25 mouse cellular contexts compared by ENCODE assay signal in the genomic region with DNA sequence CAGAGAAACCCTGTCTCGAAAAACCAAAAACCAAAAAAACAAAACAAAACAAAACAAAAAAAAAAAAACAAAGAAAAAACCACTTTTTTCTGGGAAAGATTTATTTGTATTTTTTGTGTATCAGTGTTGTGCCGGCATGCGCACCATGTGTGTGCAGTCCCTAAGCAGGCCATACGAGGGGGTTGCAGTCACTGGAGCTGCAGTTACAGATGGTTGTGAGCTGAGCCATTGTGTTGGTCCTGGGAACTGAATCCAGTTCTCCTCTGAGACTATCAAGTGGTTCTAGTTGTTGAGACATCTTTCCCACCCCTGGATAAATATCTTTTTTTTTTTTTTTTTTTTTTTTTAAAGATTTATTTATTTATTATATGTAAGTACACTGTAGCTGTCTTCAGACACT.
"Had no signal": no experiment of that assay in that cellular context is flagged by ENCODE, and none has a peak within 500 bp of the region (broad histone marks: within the 10 kb centered on the region; RNA-seq: fewer than 3 reads in every experiment).

No protein-coding gene starts in this region.

- H3K4me3 ChIP-seq: heart, embryonic 10.5 days; heart, embryonic 12.5 days; hindbrain, embryonic 13.5 days; hindbrain, embryonic 15.5 days; intestine, embryonic 15.5 days; kidney, embryonic 15.5 days; left cerebral cortex, adult 2 months; limb, embryonic 10.5 days; limb, embryonic 12.5 days had no signal

- H3K27ac ChIP-seq: heart, embryonic 10.5 days; hindbrain, embryonic 13.5 days; hindbrain, embryonic 15.5 days; hindbrain, postnatal 0 days; intestine, embryonic 15.5 days; kidney, embryonic 15.5 days; kidney, postnatal 0 days; left cerebral cortex, adult 2 months; limb, embryonic 10.5 days; limb, embryonic 12.5 days; liver, embryonic 14.5 days had no signal

- H3K9ac ChIP-seq: heart, embryonic 12.5 days; hindbrain, embryonic 13.5 days; hindbrain, embryonic 15.5 days; intestine, embryonic 15.5 days; kidney, embryonic 15.5 days; limb, embryonic 12.5 days; liver, embryonic 14.5 days had no signal

- H3K9me3 ChIP-seq: heart, embryonic 10.5 days; heart, embryonic 12.5 days; hindbrain, embryonic 13.5 days; hindbrain, embryonic 15.5 days; intestine, embryonic 15.5 days; kidney, embryonic 15.5 days; limb, embryonic 10.5 days; limb, embryonic 12.5 days had no signal

- DNase-seq: gastrocnemius, postnatal 14 days; gastrocnemius, postnatal 36 days; heart, adult 18-20 months; heart, postnatal 10 days; heart, postnatal 4 days; kidney, adult 11 months; kidney, adult 2 months; kidney, adult 9 months; kidney, postnatal 14 days; kidney, postnatal 4 days; layer of hippocampus, adult 9-11 months; liver had no signal

- H3K36me3 ChIP-seq: heart, embryonic 10.5 days; heart, embryonic 12.5 days; hindbrain, embryonic 13.5 days; hindbrain, embryonic 15.5 days; intestine, embryonic 15.5 days; kidney, embryonic 15.5 days; limb, embryonic 12.5 days had no signal

- H3K27me3 ChIP-seq: heart, embryonic 12.5 days; hindbrain, embryonic 13.5 days; hindbrain, embryonic 15.5 days; intestine, embryonic 15.5 days; kidney, embryonic 15.5 days; limb, embryonic 12.5 days had no signal

- H3K4me2 ChIP-seq: heart, embryonic 12.5 days; hindbrain, embryonic 13.5 days; hindbrain, embryonic 15.5 days; intestine, embryonic 15.5 days; kidney, embryonic 15.5 days; limb, embryonic 12.5 days; liver, embryonic 11.5 days had no signal

- ATAC-seq: hindbrain, postnatal 0 days; intestine, embryonic 15.5 days had no signal
